Mouse (Mus musculus): ENCODE results near the gene Smpdl3a.

Smpdl3a gene

GRCm38 (mm10) chr10:57794018-57794417 lies at the start of gene Smpdl3a:
Gene Smpdl3a (plus strand): TSS chr10:57794335.
- ChIA-PET POLR2A (interaction anchor here in 1 of 4 experiments (1.0 kb wide), 1 partner anchor 11 kb away, joined by 3 read pairs; no protein-coding TSS in a partner anchor), CTCF (interaction anchor here in 2 of 4 experiments (0.5 to 0.9 kb wide), 2 partner anchors 48 to 1401 kb away, joined by 4 read pairs; no protein-coding TSS in a partner anchor)

DNA sequence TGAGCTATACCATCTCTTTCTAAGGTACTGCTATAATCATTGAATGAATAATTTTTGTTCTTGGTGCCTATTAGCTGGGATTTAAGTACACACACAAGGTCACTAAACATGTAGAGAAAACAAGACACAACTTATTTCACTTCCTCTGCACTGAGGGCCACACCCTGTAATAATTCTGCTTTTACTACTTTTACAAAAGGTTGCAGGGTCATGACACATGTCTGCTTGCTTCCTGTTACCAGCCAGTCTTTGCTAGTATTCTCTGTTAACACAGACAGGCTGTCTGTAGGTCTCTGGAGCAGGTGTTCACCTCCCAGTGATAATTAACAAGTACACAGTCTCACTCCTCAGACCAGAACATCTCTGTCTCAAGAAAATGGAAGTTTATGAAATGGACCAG lies 48.7 kb upstream of the Smpdl3a start:
- ChIA-PET CTCF (interaction anchor here in 2 of 4 experiments (2.9 to 3.8 kb wide), 2 partner anchors 96 kb away, joined by 13 to 50 read pairs; no protein-coding TSS in a partner anchor), POLR2A (no interaction called here)

DNA sequence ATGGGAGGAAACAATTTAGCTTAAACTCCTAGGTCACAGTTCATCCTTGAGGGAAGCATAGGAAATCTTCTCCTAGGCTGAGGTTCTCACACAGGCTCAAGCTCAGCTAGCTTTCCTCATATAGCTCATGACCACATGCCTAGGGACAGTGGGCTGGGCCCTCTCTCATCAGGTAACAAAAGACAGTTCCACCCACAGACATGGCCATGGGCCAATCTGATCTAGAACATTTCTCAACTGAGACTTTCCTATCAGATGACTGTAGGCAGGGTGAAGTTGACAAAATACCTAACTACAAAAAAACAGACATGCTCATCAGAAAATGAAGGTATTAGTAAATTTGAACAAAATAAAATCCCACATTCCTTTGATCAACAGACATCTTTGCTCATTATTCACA lies 47.0 kb upstream of the Smpdl3a start:
- ChIA-PET CTCF (interaction anchor here in 1 of 4 experiments (2.9 kb wide), 1 partner anchor 94 kb away, joined by 13 read pairs; no protein-coding TSS in a partner anchor), POLR2A (no interaction called here)

- POLR2A ChIA-PET, result interaction anchor here in 1 of 4 experiments (0.7 kb wide), 1 partner anchor 1409 kb away, joined by 5 read pairs; no protein-coding TSS in a partner anchor
- CTCF ChIA-PET, result interaction anchor here in 1 of 4 experiments (1.1 kb wide), 1 partner anchor 10 kb away, joined by 3 read pairs; no protein-coding TSS in a partner anchor
These were observed 40.8 kb upstream of the Smpdl3a start for GRCm38 (mm10) chr10:57753343-57753742.

GRCm38 (mm10) chr10:57755201-57755736 lies 38.9 kb upstream of the Smpdl3a start:
- CTCF ChIA-PET, result no interaction called here
- POLR2A ChIA-PET, result no interaction called here

GRCm38 (mm10) chr10:57758999-57759398 lies 35.1 kb upstream of the Smpdl3a start:
- ChIA-PET POLR2A (no interaction called here), CTCF (no interaction called here)

- ChIA-PET CTCF (no interaction called here), POLR2A (no interaction called here)
These were observed 33.4 kb upstream of the Smpdl3a start for GRCm38 (mm10) chr10:57760694-57761093.

DNA sequence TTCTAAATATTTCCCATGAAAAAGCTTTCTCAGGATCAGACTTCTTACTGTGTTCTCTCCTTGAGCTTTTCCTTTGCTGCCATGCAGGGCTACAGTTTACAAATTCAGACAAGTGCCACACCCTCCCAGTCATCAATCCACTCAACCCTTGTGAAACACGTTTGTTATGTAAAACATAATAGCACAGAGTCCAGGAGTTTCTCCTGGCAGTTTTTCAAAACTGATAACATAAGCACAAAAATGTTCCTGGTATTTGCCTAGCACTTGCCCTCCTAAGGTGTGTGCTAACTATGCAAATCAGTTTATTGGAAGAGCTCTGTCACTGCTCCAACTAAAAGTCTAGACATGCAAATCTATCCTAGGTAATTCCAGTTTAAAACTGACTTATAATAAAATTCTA lies 31.1 kb upstream of the Smpdl3a start:
- CTCF ChIA-PET, result no interaction called here
- POLR2A ChIA-PET, result no interaction called here

GRCm38 (mm10) chr10:57783289-57784130 lies 10.6 kb upstream of the Smpdl3a start:
- ChIA-PET POLR2A (interaction anchor here in 1 of 4 experiments (1.1 kb wide), 1 partner anchor 10 kb away, joined by 3 read pairs; no protein-coding TSS in a partner anchor), CTCF (interaction anchor here in 2 of 4 experiments (0.6 to 1.2 kb wide), 3 partner anchors 11 to 20 kb away, joined by 3 to 5 read pairs (median 3); no protein-coding TSS in a partner anchor)

DNA sequence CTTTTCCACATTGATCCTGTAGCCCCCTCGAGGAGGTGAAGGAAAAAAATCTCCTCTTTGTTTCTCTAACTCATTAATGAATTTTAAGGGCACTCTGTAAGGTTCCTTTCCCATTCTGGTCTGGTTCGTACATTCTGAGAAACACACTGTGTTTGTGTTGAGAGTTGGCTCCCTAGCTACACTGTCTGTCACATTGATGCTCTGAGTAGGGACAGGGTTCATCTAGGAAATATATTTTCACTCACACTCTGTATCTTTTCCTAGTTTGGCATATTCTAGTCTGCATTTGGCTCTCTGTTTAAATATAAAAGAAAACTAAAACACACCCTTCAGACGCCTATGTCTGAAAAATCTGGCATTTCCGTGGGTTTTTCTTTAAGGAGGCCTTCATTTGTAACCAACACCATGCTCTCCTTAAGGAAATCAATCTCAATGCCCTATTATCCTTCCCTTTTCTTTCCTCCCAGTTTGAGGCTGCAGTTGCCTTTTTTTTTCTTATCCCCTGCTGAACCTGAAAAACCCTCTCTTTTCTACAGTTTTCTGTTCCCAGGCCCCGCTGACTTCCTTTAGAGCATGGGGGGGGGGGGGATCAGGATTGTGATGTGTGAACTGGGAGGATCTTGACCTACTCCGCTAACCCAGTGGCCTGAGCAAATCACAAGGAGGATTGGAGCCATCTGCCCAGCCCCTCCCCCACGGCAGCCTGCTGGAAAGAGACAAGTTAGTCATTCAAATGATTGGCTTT lies 9.8 kb upstream of the Smpdl3a start:
- CTCF ChIA-PET, result interaction anchor here in 2 of 4 experiments (0.6 to 1.2 kb wide), 3 partner anchors 11 to 20 kb away, joined by 3 to 5 read pairs (median 3); no protein-coding TSS in a partner anchor
- POLR2A ChIA-PET, result no interaction called here

GRCm38 (mm10) chr10:57784876-57785150 lies 9.3 kb upstream of the Smpdl3a start, which contains the start of gene Fabp7:
Gene Fabp7 (plus strand): TSS chr10:57784881.
- ChIA-PET CTCF (interaction anchor here in 1 of 4 experiments (0.6 kb wide), 1 partner anchor 42 kb away, joined by 3 read pairs; no protein-coding TSS in a partner anchor), POLR2A (no interaction called here)

- CTCF ChIA-PET, result interaction anchor here in 1 of 4 experiments (0.5 kb wide), 1 partner anchor 26 kb away, joined by 5 read pairs; no protein-coding TSS in a partner anchor
- POLR2A ChIA-PET, result no interaction called here
These were observed 8.6 kb upstream of the Smpdl3a start for GRCm38 (mm10) chr10:57785552-57785951.

DNA sequence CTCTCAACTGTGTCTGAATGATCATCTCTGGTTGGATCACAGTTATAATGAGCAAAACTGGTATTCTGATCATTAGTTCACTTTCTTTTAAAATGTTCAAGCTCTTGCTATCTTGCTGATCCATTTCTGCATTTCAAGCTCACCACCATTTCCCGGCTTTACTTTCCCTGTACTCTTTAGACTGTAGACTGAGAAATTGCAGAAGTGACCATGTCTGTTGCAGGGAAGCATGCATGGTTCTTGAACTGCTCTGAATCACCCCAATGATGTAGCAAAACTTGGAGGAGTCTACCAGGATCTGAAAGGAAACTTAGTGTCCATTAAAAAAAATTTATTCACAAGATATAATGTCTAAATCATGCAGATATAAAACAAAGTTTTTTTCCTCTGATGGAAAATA lies 1.2 kb upstream of the Smpdl3a start:
- CTCF ChIA-PET, result no interaction called here
- POLR2A ChIA-PET, result interaction anchor here in 1 of 4 experiments (1.0 kb wide), 1 partner anchor 10 kb away, joined by 3 read pairs; no protein-coding TSS in a partner anchor

DNA sequence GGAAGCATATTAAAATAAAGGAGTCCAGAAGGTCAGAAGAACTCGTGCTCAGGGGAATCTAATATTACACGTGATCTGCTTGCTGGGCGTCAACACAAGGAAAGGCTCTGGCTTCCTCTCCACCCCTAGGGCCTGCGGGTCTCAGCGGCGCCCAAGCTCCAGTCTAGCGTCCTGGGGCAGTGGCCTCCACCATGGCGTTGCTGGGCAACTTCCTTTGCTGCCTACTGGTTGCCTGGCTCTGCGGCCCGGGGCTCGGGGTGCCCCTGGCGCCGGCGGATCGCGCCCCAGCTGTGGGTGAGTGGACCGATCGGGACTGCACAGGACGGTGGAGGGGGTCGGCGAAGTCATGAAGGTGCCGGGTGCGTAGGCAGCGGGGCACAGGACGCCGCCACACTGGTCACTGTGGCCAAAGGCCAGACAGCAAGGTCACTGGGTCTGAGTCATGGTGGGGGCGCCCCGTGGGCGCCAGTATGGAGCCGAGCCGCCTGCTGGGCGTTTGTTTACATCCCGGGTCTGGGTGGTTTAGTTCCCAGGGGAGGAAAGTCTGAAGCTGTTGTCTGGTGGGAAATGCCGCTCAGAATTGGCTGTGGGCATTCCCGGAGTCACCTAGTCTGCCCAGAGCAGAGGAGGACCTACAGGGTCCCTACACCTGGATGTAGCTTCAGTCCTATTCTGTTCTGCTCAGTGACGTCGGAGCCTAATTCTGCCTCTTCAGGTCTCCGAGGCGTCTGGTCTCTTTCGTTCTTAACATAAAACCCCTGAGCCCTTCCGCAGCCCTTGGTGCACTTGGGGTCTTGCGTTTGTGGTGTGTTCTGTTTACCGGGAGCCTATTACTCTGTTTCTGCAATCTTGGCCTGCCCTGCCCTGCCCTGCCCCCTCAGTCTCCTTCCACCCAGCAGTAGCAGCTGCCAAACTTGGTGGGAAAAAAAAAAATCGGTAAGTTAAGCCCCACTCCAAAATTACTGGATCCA lies 641 bp downstream of the Smpdl3a start:
- CTCF ChIA-PET, result interaction anchor here (0.6 to 1.6 kb wide), 6 partner anchors 11 to 51 kb away, joined by 3 to 6 read pairs (median 4); no protein-coding TSS in a partner anchor
- POLR2A ChIA-PET, result interaction anchor here in 2 of 4 experiments (0.5 to 0.6 kb wide), 2 partner anchors 22 to 326 kb away, joined by 3 to 4 read pairs; no protein-coding TSS in a partner anchor

GRCm38 (mm10) chr10:57795542-57795941 lies 1.4 kb downstream of the Smpdl3a start:
- CTCF ChIA-PET, result interaction anchor here in 3 of 4 experiments (0.6 to 1.6 kb wide), 4 partner anchors 12 to 52 kb away, joined by 3 to 6 read pairs (median 6); no protein-coding TSS in a partner anchor
- POLR2A ChIA-PET, result interaction anchor here in 1 of 4 experiments (0.8 kb wide), 1 partner anchor 14 kb away, joined by 4 read pairs; no protein-coding TSS in a partner anchor

DNA sequence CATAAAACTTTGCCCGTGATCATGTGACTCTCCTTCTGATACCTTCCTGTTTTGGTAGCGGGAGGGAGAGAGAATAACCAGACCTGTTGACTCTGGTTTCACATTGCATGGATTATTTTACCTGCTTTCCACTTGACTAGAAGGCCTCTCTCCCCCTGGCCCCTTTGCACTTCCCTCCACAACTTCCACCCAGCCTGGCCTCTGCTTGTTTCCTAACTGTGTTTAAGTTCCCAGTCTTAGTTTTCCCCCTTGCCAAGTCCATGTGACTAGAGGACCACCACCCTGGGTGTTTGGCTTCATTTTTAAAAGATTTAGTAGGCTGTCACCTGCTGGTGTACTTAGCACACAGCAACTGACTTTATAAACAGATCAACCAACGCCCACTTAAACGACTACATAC lies 1.9 kb downstream of the Smpdl3a start:
- CTCF ChIA-PET, result interaction anchor here in 1 of 4 experiments (1.6 kb wide), 1 partner anchor 46 kb away, joined by 5 read pairs; no protein-coding TSS in a partner anchor
- POLR2A ChIA-PET, result interaction anchor here in 1 of 4 experiments (0.8 kb wide), 1 partner anchor 14 kb away, joined by 4 read pairs; no protein-coding TSS in a partner anchor

DNA sequence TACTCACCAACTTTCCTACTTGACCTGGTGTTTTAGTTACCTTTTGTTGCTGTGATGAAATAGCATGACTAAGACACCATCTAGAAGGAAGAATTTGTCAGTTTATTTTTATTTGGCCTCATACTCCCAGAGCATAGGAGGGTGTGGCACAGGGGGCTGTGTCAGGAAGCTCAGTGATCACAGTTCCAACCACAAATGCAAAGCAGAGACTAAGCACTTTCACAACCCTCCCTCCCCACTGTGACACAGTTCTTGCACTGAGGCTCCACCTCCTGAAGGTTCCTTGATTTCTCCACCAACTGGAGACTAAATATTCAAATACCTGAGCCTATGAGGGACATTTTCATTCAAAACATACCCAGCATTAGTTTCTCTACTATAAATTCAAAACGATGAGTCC lies 5.4 kb downstream of the Smpdl3a start:
- POLR2A ChIA-PET, result no interaction called here
- CTCF ChIA-PET, result no interaction called here

- POLR2A ChIA-PET, result interaction anchor here in 1 of 4 experiments (1.1 kb wide), 1 partner anchor 365 kb away, joined by 3 read pairs; no protein-coding TSS in a partner anchor
These were observed 13.6 kb downstream of the Smpdl3a start for GRCm38 (mm10) chr10:57807754-57808153.

More at GRCm38 (mm10) chr10:57807754-57808153, 13.6 kb downstream of the Smpdl3a start:
- CTCF ChIA-PET, result no interaction called here

All from embryonic stem cell, embryonic (primary cell).